Mouse (Mus musculus) forebrain, embryonic 15.5 days (tissue): ENCODE measurements around the gene Lcn10. TPM values are rescaled to one million over a fixed set of nuclear protein-coding genes. Genes with fewer than 3 reads are reported as not detected.

ENCODE experiments used
- ATAC-seq: fragments of 200-750 bp; cut with Nextera tagmentation; replicated peaks from 2 replicates; pipeline ENCODE4 v1.8.0; 2017; ENCODE audit warnings: mild to moderate bottlenecking, moderate TSS enrichment, moderate library complexity
- H3K27ac ChIP-seq: fragments of 300-500 bp; sonication (generic); replicated peaks from 2 replicates; pipeline ENCODE4 v1.5.1; 2015; ENCODE audit warnings: mild to moderate bottlenecking, inconsistent platforms
- H3K27me3 ChIP-seq: fragments of 300-500 bp; sonication (generic); 2 replicates; pipeline ENCODE4 v1.6.1; 2015; ENCODE audit warnings: inconsistent platforms
- H3K36me3 ChIP-seq: fragments of 300-500 bp; sonication (generic); 2 replicates; pipeline ENCODE4 v1.6.1; 2015; ENCODE audit warnings: mild to moderate bottlenecking, inconsistent platforms
- H3K4me1 ChIP-seq: fragments of 300-500 bp; sonication (generic); 2 replicates; pipeline ENCODE4 v1.6.1; 2015; ENCODE audit warnings: inconsistent platforms
- H3K4me2 ChIP-seq: fragments of 300-500 bp; sonication (generic); replicated peaks from 2 replicates; pipeline ENCODE4 v1.6.1; 2015; ENCODE audit warnings: mild to moderate bottlenecking, inconsistent platforms
- H3K4me3 ChIP-seq: fragments of 300-500 bp; sonication (generic); 2 replicates; pipeline ENCODE4 v1.5.1; 2015; ENCODE audit warnings: mild to moderate bottlenecking, inconsistent platforms
- H3K9ac ChIP-seq: fragments of 300-500 bp; sonication (generic); replicated peaks from 2 replicates; pipeline ENCODE4 v1.6.1; 2015; ENCODE audit warnings: mild to moderate bottlenecking, inconsistent platforms
- H3K9me3 ChIP-seq: fragments of 300-500 bp; sonication (generic); 2 replicates; pipeline ENCODE4 v1.6.1; 2016; ENCODE audit warnings: inconsistent platforms
- WGBS: fragments of 180-500 bp; shearing (Covaris S2); methylation state at CpG from one replicate; pipeline ENCODE4 v1.1.7; 2015; ENCODE audit warnings: mixed read lengths; 5-methylcytosine and 5-hydroxymethylcytosine counted together
- polyA plus RNA-seq: library from polyadenylated mRNA; unstranded; fragments of >200 nt; fragmentation: Nextera tagmentation; extraction: Ambion mirVana; gene quantifications from 2 replicates; pipeline ENCODE4 v1.2.1, GENCODE M21; 2015

Lcn10 gene
- not detected in 2 replicates for polyA plus RNA-seq

DNA sequence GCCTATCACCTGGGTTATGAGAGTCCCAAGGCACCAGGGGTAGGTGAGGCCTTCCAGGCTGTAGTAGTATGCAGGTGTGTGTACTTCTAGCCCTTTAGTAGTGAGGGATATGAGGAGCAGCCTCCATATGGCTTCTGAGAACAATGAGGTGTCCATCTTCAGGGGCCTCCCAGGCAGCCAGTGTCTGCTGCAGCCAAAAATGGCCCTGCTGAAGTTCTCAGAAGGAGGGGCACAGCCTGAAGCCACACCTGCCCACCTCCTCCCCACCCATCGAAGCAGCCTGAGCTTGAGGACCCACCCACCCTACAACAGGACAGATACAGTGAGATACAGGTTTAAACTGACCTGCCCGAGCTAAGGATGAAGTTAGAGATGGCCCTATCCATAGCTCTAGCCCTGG is at the start of gene Lcn10:
TSS of gene Lcn10 (plus strand) at position 301 of the 400 bp plus-strand sequence.
- 66% methylated on average over 2 of the region's 2 CpGs for WGBS
- Histone ChIP-seq H3K4me2 (no peak within 1 kb of the TSS), H3K9me3 (no peaks in the 10 kb centered on the region), H3K27me3 (no peaks in the 10 kb centered on the region), H3K9ac (no peak within 1 kb of the TSS), H3K36me3 (no peaks in the 10 kb centered on the region), H3K4me1 (no peaks in the 10 kb centered on the region), H3K4me3 (no peak within 1 kb of the TSS), H3K27ac (no peak within 1 kb of the TSS)
- no peak for ATAC-seq

DNA sequence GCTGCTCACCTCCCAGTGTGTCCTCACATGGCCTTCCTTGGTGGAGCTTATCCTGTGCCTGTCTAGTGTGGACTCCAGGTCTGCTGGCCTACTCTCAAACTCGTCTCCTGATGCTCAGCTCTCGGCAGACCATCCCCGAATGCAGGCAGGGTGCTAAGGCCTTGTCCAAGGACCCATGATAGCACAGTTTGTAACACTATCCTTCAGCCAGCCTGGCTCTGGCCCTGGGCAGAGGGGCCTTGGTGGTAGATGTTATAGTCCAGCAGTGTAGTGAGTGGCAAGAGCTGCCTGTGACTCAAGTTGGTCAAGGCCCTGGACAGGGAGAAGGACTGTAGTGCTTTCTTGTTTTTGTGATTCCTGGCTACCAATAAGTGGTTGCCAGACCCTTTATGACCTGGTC is 48.9 kb upstream of the Lcn10 start:
- Histone ChIP-seq H3K9me3 (no peaks in the 10 kb centered on the region), H3K9ac (no peak overlapping the region), H3K4me3 (no peak overlapping the region), H3K27me3 (no peaks in the 10 kb centered on the region), H3K27ac (no peak overlapping the region), H3K4me2 (no peak overlapping the region), H3K36me3 (no peaks in the 10 kb centered on the region), H3K4me1 (no peaks in the 10 kb centered on the region)
- WGBS: 75% methylated on average over 3 of the region's 3 CpGs
- no peak for ATAC-seq

DNA sequence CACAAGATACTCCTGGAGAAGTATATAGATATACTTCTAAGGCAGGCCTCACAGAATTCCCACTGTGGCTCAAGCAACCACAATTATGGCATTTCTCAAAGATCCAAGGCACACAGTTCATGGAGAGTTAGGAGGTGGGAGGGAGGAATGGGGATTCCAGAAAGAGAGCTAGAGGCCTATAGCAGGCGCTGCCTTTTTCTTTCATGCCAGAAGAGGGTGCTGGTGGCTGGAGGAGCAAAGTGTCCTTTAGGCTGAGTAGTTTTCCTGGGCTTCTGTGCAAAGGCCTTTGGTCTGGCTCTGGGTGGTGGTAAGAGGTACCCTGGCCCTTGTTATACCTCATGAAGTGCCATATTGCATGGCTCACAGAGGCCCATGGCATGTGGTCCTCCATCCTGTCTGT is 48.5 kb upstream of the Lcn10 start:
- Histone ChIP-seq H3K27ac (no peak overlapping the region), H3K4me1 (no peaks in the 10 kb centered on the region), H3K4me3 (no peak overlapping the region), H3K27me3 (no peaks in the 10 kb centered on the region), H3K9me3 (no peaks in the 10 kb centered on the region), H3K36me3 (no peaks in the 10 kb centered on the region), H3K4me2 (no peak overlapping the region), H3K9ac (no peak overlapping the region)
- 38% methylated on average over 1 of the region's 1 CpGs for WGBS
- no peak for ATAC-seq

DNA sequence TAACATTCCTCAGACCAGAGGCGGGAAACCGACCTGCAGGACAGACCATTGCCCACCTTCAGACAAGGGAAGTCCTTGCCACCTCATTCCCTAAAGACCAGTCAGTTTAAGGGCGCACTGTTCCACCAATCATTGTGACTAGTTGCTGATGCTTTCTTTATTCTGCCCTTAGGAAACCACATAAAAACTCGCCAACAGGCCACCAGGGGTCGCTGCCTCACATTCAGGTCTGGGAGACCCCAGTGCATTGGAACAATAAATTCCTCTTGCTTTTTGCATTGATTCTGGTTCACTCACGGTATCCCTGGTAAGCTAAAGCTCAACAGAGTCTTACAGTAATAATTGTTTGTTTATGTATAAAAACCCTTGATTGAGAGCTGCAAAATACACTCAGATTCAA is 42.6 kb upstream of the Lcn10 start:
- Histone ChIP-seq H3K4me2 (no peak overlapping the region), H3K4me3 (no peak overlapping the region), H3K4me1 (no peaks in the 10 kb centered on the region), H3K36me3 (no peaks in the 10 kb centered on the region), H3K9ac (no peak overlapping the region), H3K27me3 (no peaks in the 10 kb centered on the region), H3K27ac (no peak overlapping the region), H3K9me3 (no peaks in the 10 kb centered on the region)
- ATAC-seq: no peak
- 17% methylated on average over 6 of the region's 6 CpGs for WGBS

DNA sequence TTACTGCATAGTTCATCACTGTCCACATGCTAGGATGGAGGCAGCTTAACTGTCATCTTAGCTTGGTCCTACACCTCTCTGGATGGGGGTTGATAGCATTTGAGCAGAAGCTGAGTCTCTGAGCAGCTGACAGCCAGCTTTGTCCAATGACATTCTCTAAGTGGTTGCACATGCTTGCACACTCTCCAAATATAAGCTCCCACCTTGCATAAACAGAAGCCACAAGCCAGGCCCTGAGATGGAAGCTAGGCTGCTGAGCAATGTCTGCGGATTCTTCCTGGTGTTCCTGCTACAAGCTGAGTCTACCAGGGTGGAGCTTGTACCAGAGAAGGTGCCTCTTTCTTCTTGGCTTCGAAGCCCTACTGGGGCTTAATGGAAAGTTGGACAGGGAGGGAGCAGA is 29.6 kb upstream of the Lcn10 start, which contains the start of gene Lcn8:
TSS of gene Lcn8 (plus strand) at position 219 of the 400 bp plus-strand sequence.
- Histone ChIP-seq H3K9me3 (no peaks in the 10 kb centered on the region), H3K27ac (no peak within 1 kb of the TSS), H3K36me3 (no peaks in the 10 kb centered on the region), H3K27me3 (no peaks in the 10 kb centered on the region), H3K4me3 (no peak within 1 kb of the TSS), H3K9ac (no peak within 1 kb of the TSS), H3K4me1 (no peaks in the 10 kb centered on the region), H3K4me2 (no peak within 1 kb of the TSS)
- no peak for ATAC-seq
- 95% methylated on average over 2 of the region's 2 CpGs for WGBS

DNA sequence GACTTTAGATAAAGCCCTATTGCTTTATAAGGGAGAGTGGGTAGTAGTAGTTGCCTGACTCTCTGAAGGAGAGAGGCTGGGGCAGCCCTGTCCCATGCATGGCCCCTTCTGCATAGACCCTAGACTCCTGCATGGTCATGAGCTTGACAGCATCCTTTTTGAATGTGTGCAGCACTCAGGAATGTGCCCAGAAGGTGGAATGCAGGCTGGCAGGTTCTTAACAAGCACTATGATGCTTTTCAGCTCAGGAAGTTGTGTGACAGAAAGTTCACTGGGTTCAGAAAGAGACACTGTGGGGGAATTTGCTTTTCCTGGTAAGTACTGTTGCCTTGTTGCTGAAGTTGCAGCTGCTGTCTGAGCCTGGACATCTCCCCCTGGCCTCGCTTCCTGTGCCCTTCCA is 28.0 kb upstream of the Lcn10 start:
- Histone ChIP-seq H3K36me3 (no peaks in the 10 kb centered on the region), H3K27ac (no peak overlapping the region), H3K4me3 (no peak overlapping the region), H3K4me1 (no peaks in the 10 kb centered on the region), H3K9ac (no peak overlapping the region), H3K9me3 (no peaks in the 10 kb centered on the region), H3K27me3 (no peaks in the 10 kb centered on the region), H3K4me2 (no peak overlapping the region)
- WGBS: 79% methylated on average over 1 of the region's 1 CpGs
- no peak for ATAC-seq

DNA sequence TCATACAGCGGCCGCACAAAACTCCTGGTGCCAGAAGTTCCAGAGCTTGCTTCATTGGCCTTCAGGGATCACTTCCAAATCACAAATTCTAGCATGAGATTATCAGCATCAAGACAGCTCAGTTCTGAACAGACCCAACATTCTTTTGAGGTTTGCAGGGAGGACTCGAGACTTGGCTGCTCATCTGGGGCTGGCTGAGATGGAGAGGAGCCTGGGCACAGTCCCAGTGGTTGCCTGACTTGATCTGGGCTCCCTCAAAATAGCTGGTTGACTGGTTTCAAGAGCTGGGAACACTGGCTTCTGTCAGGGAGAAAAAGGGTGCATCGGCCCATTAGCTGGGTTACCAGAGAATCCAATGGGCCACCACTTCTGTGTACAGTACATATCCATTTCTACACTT is 25.8 kb upstream of the Lcn10 start:
- Histone ChIP-seq H3K27ac (no peak overlapping the region), H3K9me3 (no peaks in the 10 kb centered on the region), H3K27me3 (no peaks in the 10 kb centered on the region), H3K4me1 (no peaks in the 10 kb centered on the region), H3K9ac (no peak overlapping the region), H3K4me2 (no peak overlapping the region), H3K36me3 (no peaks in the 10 kb centered on the region), H3K4me3 (no peak overlapping the region)
- no peak for ATAC-seq
- 79% methylated on average over 4 of the region's 4 CpGs for WGBS

DNA sequence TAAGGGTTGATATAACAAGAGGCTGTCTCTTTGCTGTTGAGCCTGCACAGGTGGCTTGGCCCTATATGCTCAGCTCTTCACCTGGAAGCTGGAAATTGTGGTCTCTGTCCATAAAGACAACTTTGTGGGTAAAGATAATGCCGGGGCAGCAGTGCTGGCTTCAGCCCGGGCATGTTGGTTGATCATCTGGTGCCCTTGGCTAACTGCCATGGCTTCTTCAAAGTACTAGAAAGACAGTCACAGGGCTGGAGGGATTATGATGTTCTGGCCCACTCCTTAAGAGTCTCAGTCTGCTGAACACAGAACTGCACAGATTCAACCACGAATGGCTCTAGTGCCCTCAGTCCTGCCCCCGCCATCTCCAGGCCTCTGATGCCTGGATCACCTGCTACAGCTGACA is 25.3 kb upstream of the Lcn10 start:
- H3K27ac ChIP-seq: no peak overlapping the region
- no peak overlapping the region for H3K9ac ChIP-seq
- H3K9me3 ChIP-seq: no peaks in the 10 kb centered on the region
- H3K27me3 ChIP-seq: no peaks in the 10 kb centered on the region
- WGBS: 83% methylated on average over 4 of the region's 4 CpGs
- H3K4me2 ChIP-seq: no peak overlapping the region
- no peaks in the 10 kb centered on the region for H3K4me1 ChIP-seq
- ATAC-seq: no peak
- H3K36me3 ChIP-seq: no peaks in the 10 kb centered on the region
- H3K4me3 ChIP-seq: no peak overlapping the region

DNA sequence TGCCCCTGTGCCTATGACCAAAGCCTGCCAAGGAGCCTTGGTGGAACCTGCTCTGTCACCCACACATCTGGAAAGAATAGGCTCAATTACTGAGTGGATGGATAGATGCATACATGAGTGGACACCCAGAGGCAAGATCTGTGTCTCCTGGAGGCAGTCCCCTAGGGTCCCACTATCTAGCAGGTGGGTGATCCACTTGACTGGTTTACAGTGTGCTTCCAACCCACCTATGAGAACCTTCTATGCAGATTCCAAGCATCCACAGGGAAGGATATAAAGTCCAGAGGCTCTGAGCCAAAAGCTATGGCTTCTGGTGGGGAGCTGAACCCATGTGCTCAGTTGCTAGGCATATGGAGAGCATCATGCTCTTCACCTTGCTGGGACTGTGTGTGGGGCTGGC is 24.9 kb upstream of the Lcn10 start, which contains the start of gene Lcn5:
TSS of gene Lcn5 (plus strand) at position 301 of the 400 bp plus-strand sequence.
- H3K4me2 ChIP-seq: no peak within 1 kb of the TSS
- H3K4me1 ChIP-seq: no peaks in the 10 kb centered on the region
- no peak within 1 kb of the TSS for H3K27ac ChIP-seq
- H3K36me3 ChIP-seq: no peaks in the 10 kb centered on the region
- no peaks in the 10 kb centered on the region for H3K27me3 ChIP-seq
- no peak within 1 kb of the TSS for H3K4me3 ChIP-seq
- H3K9ac ChIP-seq: no peak within 1 kb of the TSS
- H3K9me3 ChIP-seq: no peaks in the 10 kb centered on the region
- no peak for ATAC-seq

DNA sequence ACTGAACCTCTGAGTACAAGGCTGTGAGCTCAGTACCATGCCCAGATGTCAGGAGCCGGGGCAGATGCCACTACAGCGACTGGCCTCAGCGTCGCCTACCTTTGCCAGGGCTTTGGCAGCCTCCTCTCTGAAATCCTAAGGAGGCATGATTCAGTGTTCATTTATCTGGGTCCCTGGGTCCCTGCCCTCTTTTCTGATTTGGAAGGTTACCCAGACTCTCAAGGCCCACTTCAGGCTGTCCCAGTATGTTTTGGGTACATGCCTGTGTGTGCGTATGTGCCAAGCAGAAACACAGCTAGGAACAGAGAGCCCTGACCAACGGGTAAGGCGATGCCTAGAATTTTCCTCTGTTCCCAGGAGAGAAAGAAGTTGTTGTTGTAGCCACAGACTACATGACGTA is 22.2 kb upstream of the Lcn10 start:
- Histone ChIP-seq H3K9ac (no peak overlapping the region), H3K4me3 (no peak overlapping the region)

DNA sequence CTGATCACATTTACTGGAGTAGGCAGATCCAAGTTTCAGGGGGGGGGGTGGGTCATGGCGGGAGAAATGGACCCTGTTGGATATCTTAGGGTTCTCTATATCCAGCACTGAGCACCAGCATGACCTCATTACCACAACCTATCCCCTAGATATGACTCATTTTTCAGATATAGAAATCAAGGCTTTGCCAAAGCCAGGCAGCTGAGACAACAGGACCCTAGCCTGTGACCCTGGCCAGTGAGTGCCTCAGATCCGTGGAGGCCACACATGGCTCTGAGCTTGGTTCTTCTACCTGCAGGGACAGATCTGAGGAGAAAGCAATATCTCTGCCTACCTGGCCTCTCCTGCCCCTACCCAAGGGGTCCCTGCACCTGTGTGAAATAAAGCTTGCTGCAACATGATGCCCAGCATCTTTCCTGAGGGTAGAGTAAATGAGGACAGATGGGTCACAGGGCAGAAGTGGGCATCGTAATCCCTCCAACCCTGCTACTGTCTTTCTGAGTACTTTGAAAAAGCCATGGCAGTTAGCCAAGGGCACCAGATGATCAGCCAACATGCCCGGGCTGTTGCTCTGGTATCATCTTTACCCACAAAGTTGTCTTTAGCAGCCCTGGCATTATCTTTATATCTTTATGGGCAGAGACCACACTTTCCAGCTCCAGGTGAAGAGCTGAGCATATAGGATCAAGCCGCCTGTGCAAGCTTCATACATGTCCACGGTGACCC is 21.1 kb upstream of the Lcn10 start:
- Histone ChIP-seq H3K27me3 (no peaks in the 10 kb centered on the region), H3K27ac (no peak overlapping the region), H3K9me3 (no peaks in the 10 kb centered on the region), H3K4me1 (no peaks in the 10 kb centered on the region), H3K4me3 (no peak overlapping the region), H3K36me3 (no peaks in the 10 kb centered on the region), H3K4me2 (no peak overlapping the region), H3K9ac (no peak overlapping the region)
- no peak for ATAC-seq
- 81% methylated on average over 6 of the region's 6 CpGs for WGBS

More for the DNA sequence above, 22.2 kb upstream of the Lcn10 start:
- Histone ChIP-seq H3K4me1 (no peaks in the 10 kb centered on the region), H3K4me2 (no peak overlapping the region), H3K27me3 (no peaks in the 10 kb centered on the region), H3K36me3 (no peaks in the 10 kb centered on the region), H3K27ac (no peak overlapping the region), H3K9me3 (no peaks in the 10 kb centered on the region)
- 95% methylated on average over 8 of the region's 8 CpGs for WGBS
- no peak for ATAC-seq

DNA sequence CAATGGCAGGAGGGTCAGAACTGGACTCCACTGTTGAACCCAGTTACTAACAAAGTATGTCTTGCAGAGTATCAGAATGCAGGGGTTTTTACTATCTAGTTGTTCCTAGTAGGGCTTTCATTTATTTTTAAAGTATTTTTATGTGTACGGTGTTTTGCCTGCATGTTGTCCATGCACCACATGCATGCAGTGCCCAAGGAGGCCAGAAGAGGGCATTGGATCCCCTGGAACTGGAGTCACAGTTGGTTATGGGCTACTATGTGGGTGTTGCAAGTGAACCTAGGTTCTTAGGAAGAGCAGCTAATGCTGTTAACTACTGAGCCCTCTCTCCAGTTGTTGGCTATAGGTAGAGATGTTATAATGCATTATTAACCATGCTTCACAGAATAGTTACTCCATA is 19.0 kb upstream of the Lcn10 start:
- Histone ChIP-seq H3K4me3 (no peak overlapping the region), H3K36me3 (no peaks in the 10 kb centered on the region), H3K9ac (no peak overlapping the region), H3K27ac (no peak overlapping the region), H3K4me1 (no peaks in the 10 kb centered on the region), H3K27me3 (no peaks in the 10 kb centered on the region), H3K9me3 (no peaks in the 10 kb centered on the region), H3K4me2 (no peak overlapping the region)
- 67% methylated on average over 1 of the region's 1 CpGs for WGBS
- no peak for ATAC-seq

DNA sequence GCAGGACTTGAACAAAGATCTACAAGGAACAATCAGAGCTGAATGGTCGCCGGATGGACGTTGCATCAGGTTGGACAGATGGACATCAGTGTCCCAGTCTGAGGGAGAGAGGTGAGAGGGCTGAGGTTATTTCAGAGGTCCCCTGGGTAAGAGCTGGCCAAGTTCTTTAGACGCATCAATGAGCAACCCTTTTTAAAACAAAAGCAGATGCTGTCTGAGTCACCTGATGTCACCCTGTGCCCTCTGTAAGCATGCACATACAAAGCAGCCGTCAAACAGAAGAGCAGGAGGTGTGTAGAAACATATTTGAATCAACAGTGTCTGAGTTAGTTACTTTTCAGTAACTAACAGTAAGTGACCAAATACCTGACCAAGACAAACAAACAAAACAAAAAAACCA is 18.4 kb upstream of the Lcn10 start:
- no peak for ATAC-seq
- Histone ChIP-seq H3K4me2 (no peak overlapping the region), H3K9ac (no peak overlapping the region), H3K4me1 (no peaks in the 10 kb centered on the region), H3K4me3 (no peak overlapping the region), H3K27me3 (no peaks in the 10 kb centered on the region), H3K9me3 (no peaks in the 10 kb centered on the region), H3K36me3 (no peaks in the 10 kb centered on the region), H3K27ac (no peak overlapping the region)
- 82% methylated on average over 5 of the region's 5 CpGs for WGBS
